Mouse (Mus musculus) kidney, embryonic 16.5 days (tissue): ENCODE results near the gene Dupd1. TPM values are rescaled to one million over a fixed set of nuclear protein-coding genes. Genes with fewer than 3 reads are reported as not detected.

ENCODE experiments used
- ATAC-seq: fragments of 200-750 bp; cut with Nextera tagmentation; 2 replicates; pipeline ENCODE4 v1.8.0; 2017; ENCODE audit warnings: moderate TSS enrichment; ENCODE audit not compliant: low FRiP score, low TSS enrichment
- H3K27ac ChIP-seq: fragments of 300-500 bp; sonication (generic); 2 replicates; pipeline ENCODE4 v1.5.1; 2014; ENCODE audit warnings: low read length
- H3K27me3 ChIP-seq: fragments of 300-500 bp; sonication (generic); 2 replicates; pipeline ENCODE4 v1.6.1; 2014; ENCODE audit warnings: low read length, control low read depth, mixed read lengths; ENCODE audit not compliant: insufficient read depth
- H3K36me3 ChIP-seq: fragments of 300-500 bp; sonication (generic); 2 replicates; pipeline ENCODE4 v1.6.1; 2014; ENCODE audit warnings: low read length, control low read depth, mixed read lengths; ENCODE audit not compliant: insufficient read depth
- H3K4me1 ChIP-seq: fragments of 300-500 bp; sonication (generic); 2 replicates; pipeline ENCODE4 v1.6.1; 2014; ENCODE audit warnings: low read length, control low read depth, mixed read lengths; ENCODE audit not compliant: insufficient read depth
- H3K4me2 ChIP-seq: fragments of 300-500 bp; sonication (generic); replicated peaks from 2 replicates; pipeline ENCODE4 v1.6.1; 2014; ENCODE audit warnings: low read depth, low read length
- H3K4me3 ChIP-seq: fragments of 300-500 bp; sonication (generic); 2 replicates; pipeline ENCODE4 v1.5.1; 2014; ENCODE audit warnings: mild to moderate bottlenecking, low read length
- H3K9ac ChIP-seq: fragments of 300-500 bp; sonication (generic); replicated peaks from 2 replicates; pipeline ENCODE4 v1.6.1; 2014; ENCODE audit warnings: low read length
- H3K9me3 ChIP-seq: fragments of 300-500 bp; sonication (generic); 2 replicates; pipeline ENCODE4 v1.6.1; 2016; ENCODE audit warnings: low read length, control low read depth
- WGBS: fragments of 180-500 bp; shearing (Covaris S2); extraction: QIAGEN DNeasy Blood & Tissue Kit; methylation state at CpG from one replicate; pipeline ENCODE4 v1.1.7; 2014; 5-methylcytosine and 5-hydroxymethylcytosine counted together
- polyA plus RNA-seq: library from polyadenylated mRNA; unstranded; fragments of >200 nt; fragmentation: Nextera tagmentation; extraction: Ambion mirVana; gene quantifications from 2 replicates; pipeline ENCODE4 v1.2.1, GENCODE M21; 2015

The Dupd1 gene
- polyA plus RNA-seq, 1 experiment from 2014 or later, result 0.22 TPM

DNA sequence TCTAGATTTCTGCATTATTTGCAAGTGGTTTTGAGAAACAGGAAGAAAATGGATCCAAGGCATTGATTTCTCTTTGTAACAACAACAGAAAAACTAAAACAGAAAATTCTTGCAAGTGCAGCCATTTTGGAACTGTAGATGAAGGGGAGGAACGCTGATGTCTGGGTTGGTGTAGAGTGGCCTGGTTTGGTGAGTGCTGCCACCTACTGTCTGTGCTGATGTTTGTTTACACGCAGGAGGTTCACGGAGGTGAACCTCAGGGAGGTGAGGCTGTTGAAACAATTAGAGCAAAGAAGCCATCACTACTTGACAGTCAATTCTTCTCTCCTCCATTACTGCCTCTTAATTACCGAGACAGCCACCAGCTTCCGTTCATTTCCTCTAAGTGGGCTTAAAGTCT is 54.7 kb downstream of the Dupd1 start:
- no peak overlapping the region for H3K4me3 ChIP-seq
- peaks cover 6% of the 10 kb centered on the region; the same call in 1 of the 2 replicates for H3K4me1 ChIP-seq
- no peak overlapping the region for H3K4me2 ChIP-seq
- H3K9me3 ChIP-seq, result no peaks in the 10 kb centered on the region
- H3K27ac ChIP-seq, result no peak overlapping the region
- 10% methylated on average over 5 of the region's 5 CpGs for WGBS
- H3K9ac ChIP-seq, result no peak overlapping the region
- ATAC-seq, result peak; percentile 78
- peaks cover 16% of the 10 kb centered on the region for H3K36me3 ChIP-seq
- no peaks in the 10 kb centered on the region for H3K27me3 ChIP-seq

DNA sequence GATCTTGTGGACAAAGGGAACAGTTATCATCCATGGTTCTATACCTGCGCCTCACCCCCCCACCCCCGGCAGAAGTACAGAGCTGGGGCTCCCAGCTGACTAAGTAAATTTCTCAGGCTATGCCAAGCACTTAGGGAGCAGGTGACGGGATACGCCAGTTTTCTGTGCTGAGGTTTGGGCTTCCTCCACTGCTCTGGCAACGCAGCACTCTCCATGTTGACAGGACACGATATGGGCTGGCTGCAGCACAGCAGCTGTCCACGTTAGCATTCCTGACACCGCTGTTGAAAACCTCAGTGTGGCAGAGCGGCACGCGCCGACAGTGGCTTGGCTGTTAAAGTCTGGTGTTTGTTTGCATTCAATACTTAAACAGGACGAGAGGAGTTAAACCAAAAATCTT is 55.2 kb downstream of the Dupd1 start:
- Histone ChIP-seq H3K4me2 (no peak overlapping the region), H3K27ac (no peak overlapping the region), H3K4me3 (no peak overlapping the region), H3K36me3 (peaks cover 21% of the 10 kb centered on the region), H3K27me3 (no peaks in the 10 kb centered on the region), H3K4me1 (peaks cover 6% of the 10 kb centered on the region; the same call in 1 of the 2 replicates), H3K9ac (no peak overlapping the region), H3K9me3 (no peaks in the 10 kb centered on the region)
- peak; percentile 59; the same call in 1 of the 2 replicates for ATAC-seq
- WGBS, result 81% methylated on average over 13 of the region's 13 CpGs

DNA sequence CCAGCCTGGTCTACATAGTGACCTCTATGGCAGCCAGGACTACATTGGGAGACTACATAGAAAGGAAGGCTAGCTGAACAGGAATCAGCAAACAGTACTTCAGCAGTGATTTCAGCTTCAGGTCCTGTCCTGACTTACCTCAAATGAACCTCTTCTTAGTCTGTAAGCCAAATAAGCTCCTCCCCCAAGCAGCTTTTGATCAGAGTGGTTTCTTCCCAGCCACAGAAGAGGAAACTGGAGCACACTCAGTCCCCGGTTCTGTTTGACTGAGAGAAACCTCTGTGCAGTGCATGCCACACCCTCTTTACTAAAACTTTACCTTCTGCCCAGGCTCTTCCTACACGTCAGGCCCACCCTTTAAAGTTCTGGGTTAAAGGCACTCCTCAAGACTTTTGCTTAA is 60.6 kb downstream of the Dupd1 start:
- Histone ChIP-seq H3K9ac (no peak overlapping the region), H3K4me2 (no peak overlapping the region), H3K27me3 (no peaks in the 10 kb centered on the region), H3K4me1 (peaks cover 6% of the 10 kb centered on the region; the same call in 1 of the 2 replicates), H3K27ac (no peak overlapping the region), H3K36me3 (peaks cover 9% of the 10 kb centered on the region), H3K9me3 (no peaks in the 10 kb centered on the region), H3K4me3 (no peak overlapping the region)
- WGBS, result 60% methylated on average over 2 of the region's 2 CpGs
- ATAC-seq, result no peak

DNA sequence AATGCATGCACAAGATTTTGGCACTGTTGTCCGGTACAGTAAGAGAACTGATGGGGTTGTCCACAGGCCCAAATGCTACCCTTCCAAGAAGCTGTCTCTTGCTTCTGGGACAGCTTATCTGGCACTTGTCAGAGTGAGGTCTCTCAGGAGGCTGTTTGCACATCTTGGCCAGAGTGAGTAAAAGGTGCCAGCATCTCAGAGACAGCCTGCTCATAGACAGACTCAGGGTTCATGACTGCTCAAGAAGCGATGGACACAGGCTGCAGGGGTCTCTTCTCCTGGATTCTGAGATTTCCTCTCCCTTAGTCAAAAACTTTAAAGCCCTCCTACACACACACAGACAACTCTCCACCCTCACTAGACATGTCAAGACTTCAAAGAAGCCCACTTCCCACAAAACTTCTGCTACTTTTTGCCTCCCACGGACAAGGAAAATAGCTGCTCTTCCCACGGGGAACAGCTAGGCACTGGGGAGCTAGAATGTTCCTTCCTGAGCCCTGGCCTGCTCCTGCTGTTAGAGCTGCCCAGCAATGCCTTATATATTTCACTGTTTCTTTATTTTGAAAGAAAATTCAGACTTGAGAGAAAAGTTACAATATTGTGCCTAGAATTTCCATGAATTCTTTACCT is 73.5 kb downstream of the Dupd1 start:
- Histone ChIP-seq H3K27me3 (no peaks in the 10 kb centered on the region), H3K4me1 (no peaks in the 10 kb centered on the region), H3K36me3 (peaks cover 18% of the 10 kb centered on the region), H3K4me3 (no peak overlapping the region), H3K9me3 (no peaks in the 10 kb centered on the region), H3K9ac (no peak overlapping the region), H3K4me2 (no peak overlapping the region), H3K27ac (no peak overlapping the region)
- no peak for ATAC-seq
- whole genome bisulfite sequencing, result 60% methylated on average over 4 of the region's 4 CpGs

DNA sequence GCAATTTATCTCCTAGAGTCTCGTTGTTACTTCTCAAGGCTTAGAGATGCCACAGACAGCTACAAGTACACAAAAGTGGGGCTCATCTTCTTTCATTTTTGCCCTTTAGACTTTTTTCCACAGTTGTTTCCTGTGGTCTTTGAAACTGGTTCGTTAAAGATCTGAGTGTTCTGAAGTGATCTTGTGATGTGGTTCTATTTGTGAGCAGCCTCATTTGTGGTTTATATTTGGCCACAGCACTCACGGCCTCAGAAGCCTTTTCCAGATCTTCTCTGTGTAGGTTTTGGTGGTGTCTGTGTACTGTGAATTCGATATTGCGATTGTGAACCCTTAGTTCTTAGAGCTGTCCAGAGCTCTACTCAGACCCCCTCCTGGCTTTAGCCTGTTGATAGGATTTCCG is 77.8 kb downstream of the Dupd1 start:
- Histone ChIP-seq H3K4me2 (no peak overlapping the region), H3K9ac (no peak overlapping the region), H3K27me3 (no peaks in the 10 kb centered on the region), H3K36me3 (peaks cover 13% of the 10 kb centered on the region), H3K27ac (no peak overlapping the region), H3K4me1 (no peaks in the 10 kb centered on the region), H3K4me3 (no peak overlapping the region), H3K9me3 (no peaks in the 10 kb centered on the region)
- ATAC-seq, result no peak
- 75% methylated on average over 6 of the region's 6 CpGs for WGBS

DNA sequence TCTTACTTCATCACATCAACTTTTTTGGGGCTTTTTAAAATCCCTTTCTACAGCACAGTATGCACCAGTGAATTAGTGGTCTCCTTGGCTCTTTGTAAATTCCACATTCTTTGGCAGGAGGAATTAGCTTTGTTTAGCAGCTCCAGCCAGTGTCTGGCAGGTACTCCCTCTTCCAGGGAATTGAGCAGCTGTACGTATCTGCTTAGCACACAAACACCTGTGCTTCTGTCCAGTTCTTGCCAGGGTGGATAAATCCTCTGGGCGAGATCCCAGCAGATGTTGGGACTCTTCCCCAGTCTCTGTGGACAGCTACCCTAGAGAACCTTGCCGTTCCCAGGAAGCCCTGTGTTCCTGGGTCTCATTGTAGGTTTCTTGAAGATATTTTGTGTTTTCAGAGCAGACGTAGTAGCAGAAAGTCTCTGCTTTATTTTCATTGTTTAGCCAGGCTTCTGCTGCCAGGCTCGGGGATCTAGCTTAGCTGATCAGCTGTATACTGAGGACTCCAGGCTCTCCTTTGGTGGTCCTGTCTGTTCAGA is 82.6 kb downstream of the Dupd1 start:
- peaks cover 33% of the 10 kb centered on the region for H3K36me3 ChIP-seq
- H3K27ac ChIP-seq, result no peak overlapping the region
- no peak overlapping the region for H3K4me2 ChIP-seq
- H3K9me3 ChIP-seq, result no peaks in the 10 kb centered on the region
- H3K27me3 ChIP-seq, result no peaks in the 10 kb centered on the region
- 78% methylated on average over 5 of the region's 5 CpGs for WGBS
- H3K4me3 ChIP-seq, result no peak overlapping the region
- no peaks in the 10 kb centered on the region for H3K4me1 ChIP-seq
- no peak overlapping the region for H3K9ac ChIP-seq
- ATAC-seq, result no peak

Other genes with a start within 250 kb of the Dupd1 start
- 12.0 and 15.7 TPM in 2 replicates for gene Kat6b, start 233.1 kb downstream of the Dupd1 start, polyA plus RNA-seq
- gene Samd8, start 36.0 kb upstream of the Dupd1 start, polyA plus RNA-seq, result 8.7 and 11.1 TPM in 2 replicates
- gene Dusp13, start 36.6 kb upstream of the Dupd1 start, polyA plus RNA-seq, result 0.14 and 0.17 TPM in 2 replicates
- gene Vdac2, start 110.7 kb upstream of the Dupd1 start, polyA plus RNA-seq, result 344 and 350 TPM in 2 replicates
- gene Comtd1, start 134.4 kb upstream of the Dupd1 start, polyA plus RNA-seq, result 30.8 and 36.2 TPM in 2 replicates